Mouse (Mus musculus) heart, embryonic 11.5 days (tissue): Measurements from ENCODE around the gene Abca12. TPM values are rescaled to one million over a fixed set of nuclear protein-coding genes. Genes with fewer than 3 reads are reported as not detected.

Experiments used
- ATAC-seq: fragments of 200-750 bp; cut with Nextera tagmentation; replicated peaks from 2 replicates; pipeline ENCODE4 v1.8.0; 2017; ENCODE audit warnings: moderate library complexity; ENCODE audit not compliant: insufficient number of reproducible peaks, low FRiP score, low TSS enrichment
- H3K27ac ChIP-seq: fragments of 300-500 bp; sonication (generic); 2 replicates; pipeline ENCODE4 v1.5.1; 2014; ENCODE audit warnings: mild to moderate bottlenecking, low read depth, low read length
- H3K27me3 ChIP-seq: fragments of 300-500 bp; sonication (generic); 2 replicates; pipeline ENCODE4 v1.6.1; 2014; ENCODE audit warnings: mild to moderate bottlenecking, low read length, mixed read lengths; ENCODE audit not compliant: control insufficient read depth, insufficient read depth
- H3K36me3 ChIP-seq: fragments of 300-500 bp; sonication (generic); 2 replicates; pipeline ENCODE4 v1.6.1; 2014; ENCODE audit warnings: mild to moderate bottlenecking, low read length, moderate library complexity, mixed read lengths; ENCODE audit not compliant: control insufficient read depth, insufficient read depth
- H3K4me1 ChIP-seq: fragments of 300-500 bp; sonication (generic); 2 replicates; pipeline ENCODE4 v1.6.1; 2014; ENCODE audit warnings: low read length; ENCODE audit not compliant: control insufficient read depth, insufficient read depth
- H3K4me2 ChIP-seq: fragments of 300-500 bp; sonication (generic); 2 replicates; pipeline ENCODE4 v1.6.1; 2014; ENCODE audit warnings: mild to moderate bottlenecking, moderate library complexity
- H3K4me3 ChIP-seq: fragments of 300-500 bp; sonication (generic); 2 replicates; pipeline ENCODE4 v1.5.1; 2014; ENCODE audit warnings: low read depth, low read length
- H3K9ac ChIP-seq: fragments of 300-500 bp; sonication (generic); 2 replicates; pipeline ENCODE4 v1.6.1; 2014; ENCODE audit warnings: mild to moderate bottlenecking, low read depth, low read length, moderate library complexity
- H3K9me3 ChIP-seq: fragments of 300-500 bp; sonication (generic); replicated peaks from 2 replicates; pipeline ENCODE4 v1.6.1; 2016; ENCODE audit warnings: low read length; ENCODE audit not compliant: control insufficient read depth
- WGBS: fragments of 180-500 bp; shearing (Covaris S2); extraction: QIAGEN DNeasy Blood & Tissue Kit; methylation state at CpG from one replicate; pipeline ENCODE4 v1.1.7; 2014; ENCODE audit not compliant: insufficient replicate concordance; 5-methylcytosine and 5-hydroxymethylcytosine counted together
- polyA plus RNA-seq: library from polyadenylated mRNA; unstranded; fragments of >200 nt; fragmentation: Nextera tagmentation; extraction: Ambion mirVana; gene quantifications from 2 replicates; pipeline ENCODE4 v1.2.1, GENCODE M21; 2014

Gene Abca12
- polyA plus RNA-seq, 1 experiment from 2014 or later, result 0.06 TPM

DNA sequence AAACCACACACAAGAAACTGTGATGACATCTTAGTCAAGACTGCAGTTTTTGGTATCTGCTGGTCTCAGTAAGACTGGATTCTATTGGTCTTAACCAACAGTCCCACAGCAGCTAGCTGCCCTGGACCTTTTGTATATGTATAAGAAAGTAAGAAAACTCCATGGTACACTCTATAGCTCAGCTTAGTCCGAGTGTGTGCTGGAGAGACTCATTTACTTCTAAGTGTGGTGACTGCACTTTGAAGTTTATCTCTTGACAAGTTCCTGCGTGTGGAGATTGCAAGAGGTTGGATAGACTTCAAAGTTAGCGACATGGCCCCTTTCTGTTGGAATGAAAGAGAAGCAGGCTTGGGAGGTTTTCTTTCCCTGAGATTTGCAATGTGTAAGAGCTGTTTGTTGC, 17.1 kb downstream of the Abca12 start:
- Histone ChIP-seq H3K27me3 (no peaks in the 10 kb centered on the region), H3K36me3 (no peaks in the 10 kb centered on the region), H3K27ac (no peak overlapping the region), H3K4me3 (no peak overlapping the region), H3K9ac (no peak overlapping the region), H3K9me3 (no peaks in the 10 kb centered on the region), H3K4me2 (no peak overlapping the region), H3K4me1 (no peaks in the 10 kb centered on the region; the same call in 1 of the 2 replicates)
- no peak for ATAC-seq
- WGBS, result 16% methylated on average over 3 of the region's 3 CpGs

DNA sequence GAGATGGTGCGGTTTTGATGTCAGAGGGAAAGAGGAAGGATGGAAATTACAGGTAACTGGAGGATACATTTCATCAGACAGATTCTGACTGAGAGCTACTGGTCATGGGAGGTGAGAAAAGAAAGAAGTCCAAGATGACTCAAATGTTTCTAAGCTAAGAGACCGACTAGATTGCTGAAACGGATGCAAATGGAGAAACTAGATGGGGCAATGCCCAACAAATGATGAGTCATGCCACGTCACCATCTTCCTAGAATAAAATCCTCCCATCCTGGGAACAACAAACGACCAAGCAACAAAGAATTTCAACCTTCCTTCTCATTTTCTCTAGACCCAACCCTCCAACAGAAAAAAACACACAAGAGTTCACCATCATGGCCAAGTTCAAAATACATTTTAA, 18.6 kb downstream of the Abca12 start:
- H3K9me3 ChIP-seq, result no peaks in the 10 kb centered on the region
- no peaks in the 10 kb centered on the region; the same call in 1 of the 2 replicates for H3K4me1 ChIP-seq
- H3K4me3 ChIP-seq, result no peak overlapping the region
- no peak for ATAC-seq
- no peaks in the 10 kb centered on the region for H3K36me3 ChIP-seq
- H3K27ac ChIP-seq, result no peak overlapping the region
- no peaks in the 10 kb centered on the region for H3K27me3 ChIP-seq
- no peak overlapping the region for H3K9ac ChIP-seq
- 80% methylated on average over 5 of the region's 5 CpGs for WGBS
- no peak overlapping the region for H3K4me2 ChIP-seq

DNA sequence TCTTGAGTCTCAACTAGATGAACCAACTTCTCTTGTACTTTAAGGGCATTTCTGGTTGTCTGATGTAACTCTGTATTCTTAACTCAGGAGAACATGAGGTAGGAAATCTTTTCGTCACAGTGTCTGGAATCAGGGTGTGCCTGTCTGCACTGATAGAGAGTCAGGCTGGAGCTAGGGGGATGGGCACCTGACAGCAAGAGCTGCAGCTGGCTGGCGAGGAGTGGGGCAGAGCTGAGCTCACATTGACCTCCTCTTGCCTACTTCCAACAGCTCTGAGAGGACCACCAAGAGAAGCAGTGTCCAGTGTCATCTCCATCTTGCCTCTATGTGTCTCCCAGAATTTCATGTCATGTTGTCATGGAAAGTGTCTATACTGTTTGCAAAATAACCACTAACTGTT, 20.5 kb downstream of the Abca12 start:
- ATAC-seq, result no peak
- Histone ChIP-seq H3K9me3 (no peaks in the 10 kb centered on the region), H3K4me1 (no peaks in the 10 kb centered on the region; the same call in 1 of the 2 replicates), H3K27ac (no peak overlapping the region), H3K4me2 (no peak overlapping the region), H3K36me3 (no peaks in the 10 kb centered on the region), H3K4me3 (no peak overlapping the region), H3K27me3 (no peaks in the 10 kb centered on the region), H3K9ac (no peak overlapping the region)
- WGBS, result 20% methylated on average over 2 of the region's 2 CpGs

DNA sequence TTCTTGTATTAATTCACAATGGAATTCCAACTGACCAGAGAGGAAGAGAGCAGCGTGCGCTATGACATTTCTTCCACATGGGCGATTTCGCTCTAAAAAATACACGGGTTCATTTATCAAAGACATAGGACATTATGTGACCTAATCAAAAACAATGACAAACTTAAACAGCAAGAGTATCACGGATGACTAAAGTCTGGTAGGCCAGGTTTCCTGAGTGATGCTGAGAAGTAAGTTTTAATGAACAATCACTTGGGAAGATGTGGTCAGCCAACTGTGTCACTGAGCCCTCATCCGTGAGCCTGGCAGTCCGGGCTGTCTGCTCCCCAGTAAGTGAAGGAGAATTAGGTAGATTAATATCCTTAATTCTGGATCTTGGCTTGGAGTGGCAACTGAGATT, 21.2 kb downstream of the Abca12 start:
- Histone ChIP-seq H3K27me3 (no peaks in the 10 kb centered on the region), H3K9me3 (no peaks in the 10 kb centered on the region), H3K27ac (no peak overlapping the region), H3K4me1 (no peaks in the 10 kb centered on the region; the same call in 1 of the 2 replicates), H3K36me3 (no peaks in the 10 kb centered on the region), H3K4me3 (no peak overlapping the region), H3K4me2 (no peak overlapping the region), H3K9ac (no peak overlapping the region)
- WGBS, result 82% methylated on average over 8 of the region's 8 CpGs
- ATAC-seq, result no peak

DNA sequence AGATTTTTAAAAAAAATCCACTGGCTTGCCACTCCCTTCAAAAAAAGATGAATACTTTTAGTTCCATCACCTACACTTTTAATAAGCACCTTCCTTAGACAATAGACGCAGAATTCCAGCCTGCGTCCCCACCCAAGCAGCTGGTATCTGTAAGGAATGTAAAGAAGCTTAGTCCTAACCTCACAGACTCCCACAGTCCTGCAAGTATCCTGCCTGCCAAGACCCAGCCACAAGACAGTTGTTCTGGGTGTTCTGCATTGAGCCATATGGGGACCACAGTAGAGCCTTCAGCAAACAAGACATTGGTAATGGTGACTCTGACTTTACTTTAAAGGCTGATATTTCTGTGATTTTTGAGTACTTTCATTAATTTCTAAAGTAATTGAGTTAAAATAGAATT, 22.2 kb downstream of the Abca12 start:
- H3K27me3 ChIP-seq, result no peaks in the 10 kb centered on the region
- no peaks in the 10 kb centered on the region for H3K9me3 ChIP-seq
- H3K4me1 ChIP-seq, result no peaks in the 10 kb centered on the region; the same call in 1 of the 2 replicates
- H3K4me2 ChIP-seq, result no peak overlapping the region
- H3K36me3 ChIP-seq, result no peaks in the 10 kb centered on the region
- WGBS, result 70% methylated on average over 2 of the region's 2 CpGs
- H3K4me3 ChIP-seq, result no peak overlapping the region
- no peak for ATAC-seq
- H3K27ac ChIP-seq, result no peak overlapping the region
- H3K9ac ChIP-seq, result no peak overlapping the region

DNA sequence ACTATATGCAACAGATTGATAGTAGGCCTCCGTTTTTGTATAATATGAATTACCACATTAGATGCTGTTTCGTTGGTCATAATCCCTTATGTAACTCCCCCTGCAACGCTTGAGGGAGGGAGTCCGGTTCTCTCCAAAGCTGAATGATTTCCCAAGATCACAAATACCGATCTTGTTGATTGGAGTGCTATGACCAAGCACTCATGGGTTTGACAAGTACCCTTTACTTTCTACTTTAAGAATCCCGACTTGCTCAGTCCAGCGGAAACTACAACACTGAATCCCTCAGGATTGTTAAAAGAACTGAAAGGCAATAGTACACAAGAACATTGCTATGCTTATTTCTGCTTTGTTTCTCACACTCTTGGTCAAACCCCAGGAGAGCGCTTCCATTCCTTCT, 28.1 kb downstream of the Abca12 start:
- no peak overlapping the region for H3K9ac ChIP-seq
- H3K36me3 ChIP-seq, result no peaks in the 10 kb centered on the region
- H3K4me1 ChIP-seq, result no peaks in the 10 kb centered on the region
- H3K4me2 ChIP-seq, result no peak overlapping the region
- H3K27ac ChIP-seq, result no peak overlapping the region
- no peak overlapping the region for H3K4me3 ChIP-seq
- WGBS, result 88% methylated on average over 8 of the region's 8 CpGs
- no peak for ATAC-seq
- no peaks in the 10 kb centered on the region for H3K9me3 ChIP-seq
- no peaks in the 10 kb centered on the region for H3K27me3 ChIP-seq

DNA sequence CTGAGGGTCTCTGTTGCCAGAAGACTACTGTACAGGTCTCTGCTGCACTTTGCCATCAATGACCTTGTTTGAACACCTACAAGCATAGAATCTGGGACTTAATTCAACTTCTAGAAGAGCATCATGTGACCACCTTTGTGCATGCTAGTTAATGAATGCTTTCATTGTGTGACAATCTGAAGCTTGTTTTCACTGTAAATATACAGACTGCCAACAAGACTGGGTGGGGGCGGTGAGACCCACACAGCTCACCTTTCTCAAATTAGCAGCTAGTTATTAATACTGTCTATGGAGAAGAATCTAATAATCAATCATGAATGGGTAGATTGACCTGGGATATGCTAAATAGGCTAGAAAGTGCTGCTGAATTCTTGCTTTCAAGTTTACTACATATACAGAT, 30.6 kb downstream of the Abca12 start:
- H3K27me3 ChIP-seq, result no peaks in the 10 kb centered on the region
- H3K4me3 ChIP-seq, result no peak overlapping the region
- H3K36me3 ChIP-seq, result no peaks in the 10 kb centered on the region
- ATAC-seq, result no peak
- no peak overlapping the region for H3K4me2 ChIP-seq
- no peaks in the 10 kb centered on the region for H3K4me1 ChIP-seq
- H3K9me3 ChIP-seq, result no peaks in the 10 kb centered on the region
- WGBS, result 70% methylated on average over 1 of the region's 1 CpGs
- H3K27ac ChIP-seq, result no peak overlapping the region
- H3K9ac ChIP-seq, result no peak overlapping the region

DNA sequence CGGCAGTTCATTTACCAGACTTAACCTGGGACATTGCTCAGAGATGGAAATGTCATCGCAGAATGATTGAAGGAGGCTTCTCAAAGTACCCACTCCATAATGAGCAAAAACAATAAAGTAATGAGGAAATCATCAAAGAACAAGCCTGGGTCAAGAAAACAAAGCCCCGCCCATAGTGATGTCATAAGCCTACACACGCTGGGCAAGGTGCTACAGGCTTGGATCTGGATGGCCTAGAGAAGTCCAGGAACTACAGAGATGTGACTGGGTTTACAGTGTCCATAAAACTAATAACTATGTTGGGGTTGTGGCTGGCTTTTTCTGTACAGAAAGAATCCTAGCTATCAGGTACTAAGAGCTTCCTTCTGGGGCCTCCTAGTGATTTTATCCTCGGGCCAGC, 41.6 kb downstream of the Abca12 start:
- WGBS, result 87% methylated on average over 5 of the region's 5 CpGs
- Histone ChIP-seq H3K9me3 (no peaks in the 10 kb centered on the region), H3K27me3 (no peaks in the 10 kb centered on the region), H3K4me1 (no peaks in the 10 kb centered on the region), H3K36me3 (no peaks in the 10 kb centered on the region), H3K27ac (no peak overlapping the region), H3K9ac (no peak overlapping the region), H3K4me2 (no peak overlapping the region), H3K4me3 (no peak overlapping the region)
- ATAC-seq, result no peak

DNA sequence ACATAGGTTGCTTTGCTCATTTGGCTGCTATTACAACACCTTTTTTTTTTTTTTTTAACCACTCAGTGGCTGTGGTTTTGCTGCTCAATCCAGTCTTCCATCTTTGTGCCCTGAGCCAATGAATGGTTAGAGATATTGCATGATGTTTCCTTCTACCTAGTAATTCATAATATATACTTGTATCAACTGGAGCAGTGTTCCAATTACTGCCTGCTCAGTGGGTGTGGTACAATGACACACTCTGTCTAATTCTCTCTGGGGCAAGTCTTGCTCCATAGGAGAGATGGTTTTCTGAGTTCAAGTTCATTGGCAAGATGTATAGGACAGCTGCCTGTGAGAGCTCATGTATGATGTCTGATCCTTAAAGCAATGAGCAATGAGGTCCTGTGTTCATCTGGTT, 44.4 kb downstream of the Abca12 start:
- no peak overlapping the region for H3K4me2 ChIP-seq
- no peaks in the 10 kb centered on the region for H3K4me1 ChIP-seq
- ATAC-seq, result no peak
- H3K9me3 ChIP-seq, result no peaks in the 10 kb centered on the region
- no peak overlapping the region for H3K27ac ChIP-seq
- H3K4me3 ChIP-seq, result no peak overlapping the region
- H3K9ac ChIP-seq, result no peak overlapping the region
- no peaks in the 10 kb centered on the region for H3K36me3 ChIP-seq
- H3K27me3 ChIP-seq, result no peaks in the 10 kb centered on the region
